Mouse (Mus musculus): ENCODE data around the gene Grm8.
A peak's percentile ranks its signal among the peaks of the same experiment; 100 is the strongest.

Gene Grm8

DNA sequence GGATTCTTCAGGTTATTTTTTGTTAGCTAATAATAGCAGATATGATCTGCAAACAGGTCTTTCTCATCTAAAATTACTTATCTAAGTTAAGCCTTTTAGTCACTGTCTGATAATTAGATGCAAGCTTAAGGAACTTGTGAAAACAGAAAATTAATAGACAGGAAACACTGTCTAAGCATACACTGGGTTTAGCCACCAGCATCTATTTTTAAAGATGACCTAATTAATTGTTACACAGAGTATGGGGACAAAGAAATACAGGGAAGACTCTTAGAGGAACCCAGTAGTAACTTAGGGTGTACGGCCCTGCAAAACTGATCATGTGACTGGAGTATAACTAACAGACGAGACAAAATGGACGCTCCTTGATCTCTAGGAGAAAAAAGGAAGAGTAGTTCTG is 92.6 kb downstream of the Grm8 start:
- DNase-seq (ENCODE audit: low read depth, low spot score): no peak

DNA sequence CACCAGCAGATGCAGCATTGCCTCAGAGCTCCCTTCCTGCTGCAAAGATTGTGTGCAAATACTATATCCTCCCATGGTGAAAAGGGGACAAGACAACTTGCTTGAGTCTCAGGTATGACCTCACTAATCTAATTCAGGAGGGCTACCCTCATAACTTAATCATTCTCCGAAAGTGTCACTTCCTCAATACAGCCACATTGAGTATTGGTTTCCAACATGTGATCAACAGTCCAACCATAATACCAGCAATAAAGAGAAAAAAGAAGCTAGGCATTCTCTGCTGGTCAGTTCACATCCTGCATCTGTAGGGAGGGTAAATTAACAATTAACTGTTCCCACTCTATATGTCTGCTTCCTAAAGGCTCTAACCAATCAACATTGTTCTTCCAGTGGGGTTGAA is 94.2 kb downstream of the Grm8 start:
- DNase-seq (ENCODE audit: low read depth, low spot score): no peak

DNA sequence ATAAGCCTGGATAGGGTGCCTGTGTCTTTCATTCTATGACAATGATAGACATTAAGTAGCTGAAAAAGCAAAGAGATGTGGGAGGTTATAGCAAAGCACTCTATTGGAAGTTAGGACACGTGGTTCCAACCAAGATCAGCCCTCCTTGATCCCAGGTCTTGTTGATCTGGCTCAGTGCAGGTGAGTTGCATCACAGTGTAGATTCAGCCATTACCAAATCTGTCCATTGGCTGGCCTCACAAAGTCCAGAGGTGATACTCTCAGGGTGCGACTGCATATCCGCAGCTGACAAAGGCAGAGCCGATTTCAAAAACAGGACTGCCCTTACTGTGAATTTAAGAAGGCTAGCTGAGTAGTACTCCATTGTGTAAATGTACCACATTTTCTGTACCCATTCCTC is 103.0 kb downstream of the Grm8 start:
- DNase-seq (ENCODE audit: low read depth, low spot score): no peak

DNA sequence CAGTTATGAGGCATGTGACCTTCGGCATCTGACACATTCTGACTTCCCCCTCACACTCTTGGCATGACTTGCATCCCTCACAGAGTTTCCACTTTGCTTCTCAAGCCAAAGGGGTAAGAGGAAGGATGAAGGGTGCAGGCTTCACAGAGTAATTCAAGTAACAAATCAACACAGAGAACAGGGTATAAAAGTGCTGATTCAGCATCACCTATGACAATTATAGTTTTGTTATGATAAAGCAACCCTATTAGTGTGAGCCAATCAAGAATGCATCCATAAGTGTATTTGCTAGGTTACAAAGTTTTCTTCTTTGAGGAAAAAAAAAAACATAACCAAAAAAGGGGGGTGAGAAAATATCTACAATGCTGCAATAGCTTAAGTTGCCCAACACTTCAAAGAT is 117.3 kb downstream of the Grm8 start:
- no peak for DNase-seq (ENCODE audit: low read depth, low spot score)

DNA sequence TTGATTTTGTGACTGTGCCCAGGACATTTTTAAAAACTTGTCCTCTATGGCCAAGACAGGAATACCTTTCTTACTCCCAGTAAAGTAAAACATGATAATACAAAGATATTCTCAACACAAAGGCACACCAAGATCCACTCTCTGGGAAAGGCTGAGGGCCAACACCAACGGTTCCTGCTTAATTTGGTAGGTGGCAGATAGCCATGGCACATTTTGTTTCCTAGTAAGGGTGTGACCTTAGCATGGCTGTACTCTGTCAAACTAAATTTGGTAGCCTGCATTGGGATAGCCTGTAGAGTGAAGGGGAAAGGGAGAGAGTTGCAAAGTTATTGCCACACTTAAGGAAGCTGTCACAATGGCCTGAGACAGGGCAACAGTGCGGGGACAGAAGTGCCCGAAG is 128.0 kb downstream of the Grm8 start:
- DNase-seq (ENCODE audit: low read depth, low spot score): no peak

DNA sequence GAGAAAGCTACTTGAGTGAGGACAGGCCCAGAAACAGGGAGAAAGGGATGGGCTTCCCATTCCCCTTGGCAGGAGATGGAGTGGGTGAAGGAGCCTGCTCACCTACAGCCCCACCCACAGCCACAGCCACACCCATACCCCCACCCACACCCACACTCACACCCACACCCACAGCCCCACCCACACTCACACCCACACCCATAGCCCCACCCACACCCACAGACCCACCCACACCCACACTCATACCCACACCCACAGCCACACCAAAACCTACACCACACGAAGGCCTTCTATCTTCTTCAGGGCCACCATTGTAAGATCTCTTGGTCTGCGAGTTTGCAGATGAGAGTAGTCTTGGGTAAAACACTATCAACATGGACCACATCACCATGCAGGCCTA is 137.7 kb downstream of the Grm8 start:
- no peak for DNase-seq (ENCODE audit: low read depth, low spot score)

DNA sequence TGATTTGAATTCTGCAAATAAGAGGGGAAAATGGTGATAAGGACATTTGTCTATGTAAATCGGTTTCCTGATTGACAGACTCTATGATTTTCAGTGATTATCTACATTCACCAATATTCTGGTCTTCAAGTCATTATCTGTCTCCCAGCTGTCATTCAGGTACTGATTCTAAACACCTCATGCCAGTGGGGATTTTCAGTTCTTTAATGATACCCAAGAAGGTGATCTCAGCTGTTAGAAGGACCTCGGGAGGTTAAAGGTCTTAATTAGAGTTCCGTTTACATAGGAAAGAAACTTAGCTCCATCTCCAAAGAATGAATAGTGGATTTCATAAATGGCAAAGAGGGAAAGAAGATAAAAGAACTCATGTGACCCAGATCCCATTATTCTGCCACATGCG is 143.7 kb downstream of the Grm8 start:
- no peak for DNase-seq (ENCODE audit: low read depth, low spot score)

DNA sequence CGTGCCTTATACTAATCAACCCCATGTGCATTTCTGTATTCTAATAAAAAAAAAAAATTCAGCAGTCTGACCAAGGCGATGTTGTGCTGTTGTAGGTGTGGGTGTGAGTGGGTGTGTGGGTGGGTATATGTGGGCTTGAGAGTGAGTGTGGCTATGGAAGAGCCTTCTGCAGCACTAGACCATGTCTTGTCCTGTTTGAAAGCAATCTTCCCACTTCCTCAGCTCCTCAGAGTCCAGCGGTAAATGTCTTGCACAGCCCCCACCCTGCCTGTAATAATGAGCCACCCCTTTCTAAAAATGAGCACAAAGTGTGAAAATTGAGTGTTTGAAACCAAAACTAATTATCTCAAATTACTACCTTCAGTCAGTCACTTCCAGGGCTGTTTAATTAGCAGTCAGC is 152.4 kb downstream of the Grm8 start:
- no peak for DNase-seq (ENCODE audit: low read depth, low spot score)

DNA sequence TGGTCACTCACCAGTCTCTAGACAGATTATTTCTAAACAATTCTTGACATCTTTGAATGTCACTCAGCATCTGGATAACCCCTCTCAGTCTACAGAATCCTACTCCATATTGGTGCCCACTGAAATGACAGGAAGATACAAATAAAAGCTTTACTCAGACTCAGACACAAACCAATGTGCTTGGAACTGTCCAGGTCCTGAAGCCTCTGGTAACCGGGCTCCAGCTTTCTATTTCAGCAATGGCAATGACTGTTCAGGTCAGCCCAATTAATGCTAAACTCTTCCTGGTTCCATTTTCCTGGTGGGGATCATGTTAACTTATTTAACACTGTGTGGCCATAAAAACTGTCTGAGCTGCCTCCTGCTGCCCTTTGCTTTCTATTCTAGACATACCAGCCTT is 153.0 kb downstream of the Grm8 start:
- DNase-seq (ENCODE audit: low read depth, low spot score): no peak

DNA sequence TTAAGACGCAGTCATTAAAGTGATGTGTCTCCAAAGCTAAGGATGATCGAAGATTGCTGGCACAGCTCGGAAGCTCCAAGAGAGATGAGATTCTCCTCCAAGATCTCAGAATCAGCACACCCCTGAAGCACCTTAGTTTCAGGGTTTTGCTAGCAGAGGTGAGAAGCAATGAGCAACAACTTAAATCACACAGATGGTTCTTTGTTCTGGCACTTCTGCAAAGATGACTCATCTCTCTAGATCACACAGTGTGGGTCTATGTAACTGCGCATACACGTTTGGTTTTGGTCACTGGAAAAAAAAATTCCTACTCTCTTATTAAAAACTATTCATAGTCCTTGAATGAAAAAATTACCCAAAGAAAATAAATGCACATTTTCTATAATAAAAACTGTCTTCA is 157.6 kb downstream of the Grm8 start:
- peak; percentile 81 for DNase-seq (ENCODE audit: low read depth, low spot score)

DNA sequence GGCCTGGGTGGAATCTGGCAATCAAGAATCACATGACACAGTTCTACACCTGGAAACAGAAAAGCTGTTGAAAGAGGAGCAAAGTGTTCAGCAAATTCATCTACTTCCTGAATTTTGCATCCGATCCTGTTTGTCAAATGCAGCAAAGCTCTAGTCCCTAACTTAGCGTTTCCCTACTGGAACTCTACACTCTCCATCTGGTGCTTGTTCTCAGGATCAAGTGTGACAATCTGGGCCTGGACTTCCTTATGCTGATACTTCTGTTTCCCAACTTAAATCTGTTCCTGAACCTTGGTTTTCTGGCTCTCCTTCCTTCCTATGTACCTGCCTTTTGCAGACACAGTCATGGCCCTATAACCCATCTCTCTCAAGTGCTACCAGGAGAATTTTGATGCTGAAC is 166.1 kb downstream of the Grm8 start:
- peak; percentile 59 for DNase-seq (ENCODE audit: low read depth, low spot score)

DNA sequence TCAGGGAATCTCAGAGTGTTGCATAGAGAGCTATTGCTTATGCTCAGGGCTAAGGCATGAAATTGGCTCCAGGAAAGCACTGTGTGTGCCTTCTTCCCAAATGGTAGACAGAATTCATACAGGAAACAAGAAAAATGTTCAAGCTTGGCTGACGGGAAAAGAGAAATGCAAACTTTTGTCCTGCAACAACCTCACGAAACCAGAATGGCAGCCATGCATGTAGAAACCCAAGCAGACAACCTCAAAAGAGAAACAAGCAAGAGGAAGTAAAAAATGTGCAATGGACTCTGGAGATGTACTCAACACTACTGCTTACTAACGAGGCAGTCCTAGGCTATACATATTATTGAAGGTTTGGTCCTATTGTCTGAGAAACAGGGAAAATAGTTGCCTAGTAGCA is 167.9 kb downstream of the Grm8 start:
- DNase-seq (ENCODE audit: low read depth, low spot score): no peak

DNA sequence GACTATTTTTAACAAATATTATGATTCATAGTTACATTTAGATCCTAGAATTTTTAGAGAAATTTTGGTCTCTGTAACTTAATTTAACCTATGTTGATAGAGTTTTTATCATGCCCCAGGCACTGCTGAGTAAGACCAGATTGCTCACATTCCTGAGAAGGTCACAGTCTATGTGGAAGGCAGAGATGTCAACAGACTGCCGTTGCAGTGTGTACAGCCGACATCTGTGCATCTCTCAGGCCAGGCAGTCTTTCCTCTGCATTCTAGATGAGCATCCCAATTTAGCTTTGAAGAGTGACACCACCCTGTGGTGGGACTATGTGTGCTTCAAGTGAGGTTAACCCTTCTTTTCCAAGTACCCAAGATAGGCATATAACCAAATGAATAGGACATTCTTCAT is 169.7 kb downstream of the Grm8 start:
- peak; percentile 71 for DNase-seq (ENCODE audit: low read depth, low spot score)

DNA sequence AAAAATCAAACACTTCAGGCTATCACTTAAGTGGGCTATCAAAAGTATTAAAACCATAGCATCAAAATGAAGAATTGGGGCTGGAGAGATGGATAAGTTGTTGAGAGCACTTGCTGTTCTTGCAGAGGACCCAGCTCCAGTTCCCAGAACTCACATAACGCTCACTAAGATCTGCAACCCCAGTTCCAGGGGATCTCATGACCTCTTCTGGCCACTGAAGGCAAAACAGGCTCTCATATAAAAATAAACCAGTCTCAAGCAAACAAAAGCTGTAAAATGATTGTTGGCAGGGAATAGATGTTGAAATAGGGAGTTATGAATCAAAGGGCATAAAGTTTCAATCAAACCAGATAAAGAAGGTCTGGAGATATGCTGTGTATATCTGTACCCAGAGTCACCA is 171.1 kb downstream of the Grm8 start:
- DNase-seq (ENCODE audit: low read depth, low spot score): no peak

DNA sequence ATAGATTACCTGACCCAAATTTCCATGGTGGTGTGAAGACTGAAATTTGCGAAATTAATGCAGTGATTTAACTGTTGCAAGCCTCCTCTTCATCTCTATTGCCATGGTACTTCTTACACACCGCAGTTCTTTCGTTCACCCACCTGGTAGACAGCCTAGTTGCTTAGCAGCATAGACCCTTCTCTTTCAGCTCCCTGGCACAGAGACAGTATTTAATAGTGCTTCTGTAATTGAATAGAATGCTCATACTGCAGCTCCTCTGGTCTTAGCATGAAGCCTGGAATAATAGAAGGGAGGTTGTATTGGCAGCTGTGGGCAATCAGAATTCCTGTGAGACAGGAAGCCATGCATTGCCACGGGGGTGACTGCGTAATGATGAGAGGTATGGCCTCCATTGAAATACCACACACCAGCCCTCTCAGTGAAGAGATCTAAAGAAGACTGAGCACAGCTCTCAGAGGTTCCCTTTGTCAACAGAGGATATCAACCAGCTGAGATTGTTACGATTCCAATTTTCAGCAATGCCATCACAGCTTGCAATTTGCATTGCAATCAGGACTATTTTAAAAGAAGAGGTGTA is 178.6 kb downstream of the Grm8 start:
- no peak for DNase-seq (ENCODE audit: low read depth, low spot score)

DNA sequence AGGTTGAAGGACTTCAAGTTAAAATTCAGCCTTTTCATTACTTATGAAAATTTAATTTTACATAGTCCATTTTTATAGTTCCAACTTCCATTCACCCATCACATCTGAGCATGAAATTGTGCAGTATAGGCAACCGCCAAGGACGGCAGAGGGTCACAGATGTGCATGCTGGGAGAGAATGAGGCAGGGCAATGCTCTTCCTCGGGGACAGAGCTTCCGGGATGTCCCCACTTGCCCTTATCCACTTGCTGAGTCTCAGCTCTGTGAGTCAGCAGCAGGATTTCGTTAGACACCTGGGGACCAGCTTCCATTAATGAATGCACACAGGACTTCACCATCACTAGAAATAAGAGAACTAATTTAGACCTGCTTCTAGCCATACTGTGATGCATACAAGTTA is 183.5 kb downstream of the Grm8 start:
- DNase-seq (ENCODE audit: low read depth, low spot score): no peak

DNA sequence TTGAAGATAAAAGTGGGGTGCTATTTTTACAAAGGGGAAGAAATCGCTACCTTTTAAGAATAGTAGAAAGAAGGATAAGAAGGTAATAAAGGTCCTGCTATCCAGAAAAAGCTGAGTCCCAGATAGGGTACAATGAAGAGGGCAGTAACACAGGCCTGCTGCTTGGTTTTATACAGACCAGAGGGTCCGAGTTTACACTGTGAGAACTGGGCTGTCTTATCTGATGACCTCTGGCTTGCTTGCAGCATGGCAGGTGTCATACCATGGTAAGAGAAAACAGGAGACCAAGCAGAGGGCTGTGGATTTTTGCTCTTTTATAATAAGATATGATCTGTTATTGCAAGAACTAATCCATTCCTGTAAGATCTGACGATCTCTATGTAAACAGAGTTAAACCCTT is 206.9 kb downstream of the Grm8 start:
- no peak for DNase-seq (ENCODE audit: low read depth, low spot score)

DNA sequence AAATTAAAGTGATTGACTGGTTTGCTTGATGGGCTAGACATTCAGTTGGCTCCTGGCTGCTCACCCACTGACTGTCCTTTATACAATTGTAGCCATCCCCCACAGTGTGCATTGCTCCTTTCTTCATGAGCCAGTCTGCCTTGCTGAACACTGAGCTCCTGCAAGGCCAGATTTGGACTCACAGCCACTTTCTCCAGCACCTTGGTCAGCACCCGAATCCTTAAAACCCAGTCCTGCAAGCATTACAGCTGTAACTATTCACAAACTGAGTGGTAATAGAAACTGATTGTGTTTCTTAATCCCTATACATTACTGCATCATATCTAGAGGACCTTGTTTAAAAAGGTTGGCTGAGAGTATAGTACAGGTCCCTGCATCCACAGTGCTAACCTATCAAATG is 221.7 kb downstream of the Grm8 start:
- no peak for DNase-seq (ENCODE audit: low read depth, low spot score)

DNA sequence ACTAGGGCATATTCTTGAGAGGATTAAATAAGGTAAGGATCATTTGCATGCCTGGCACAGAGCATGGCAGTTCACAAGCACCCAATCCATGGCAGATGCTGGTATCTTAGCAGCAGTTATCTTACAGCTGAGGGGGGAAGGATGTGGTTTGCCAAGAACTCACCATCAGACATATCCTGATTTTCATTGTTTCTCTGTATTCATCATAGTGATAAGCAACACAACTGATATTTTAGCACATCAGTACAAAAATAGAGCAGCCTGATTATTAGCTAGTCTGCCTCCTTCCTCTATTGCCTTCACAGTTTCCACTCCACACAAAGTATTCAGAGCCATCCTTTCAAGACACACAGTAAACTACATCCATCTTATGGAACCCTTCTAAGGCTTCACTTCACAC is 230.6 kb downstream of the Grm8 start:
- peak; percentile 20 for DNase-seq (ENCODE audit: low read depth, low spot score)

DNA sequence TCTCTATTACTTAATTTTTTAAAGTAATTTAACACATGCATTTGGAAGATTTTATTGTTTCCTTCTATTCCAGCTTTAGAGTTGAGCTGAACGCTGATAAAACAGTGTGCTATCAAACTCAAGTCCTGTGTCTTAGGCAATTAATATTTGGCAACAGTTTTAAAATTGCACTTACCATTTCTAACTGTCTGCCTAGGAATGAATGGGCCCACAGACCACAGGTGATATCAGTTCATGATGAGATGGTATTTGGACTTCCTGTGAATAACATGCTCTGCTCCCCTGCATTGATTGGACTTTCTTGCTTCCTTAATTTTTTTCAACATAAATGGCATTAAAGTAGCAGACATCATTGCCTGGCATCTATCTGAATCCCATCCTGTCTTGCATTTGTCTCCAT is 232.8 kb downstream of the Grm8 start:
- no peak for DNase-seq (ENCODE audit: low read depth, low spot score)

DNA sequence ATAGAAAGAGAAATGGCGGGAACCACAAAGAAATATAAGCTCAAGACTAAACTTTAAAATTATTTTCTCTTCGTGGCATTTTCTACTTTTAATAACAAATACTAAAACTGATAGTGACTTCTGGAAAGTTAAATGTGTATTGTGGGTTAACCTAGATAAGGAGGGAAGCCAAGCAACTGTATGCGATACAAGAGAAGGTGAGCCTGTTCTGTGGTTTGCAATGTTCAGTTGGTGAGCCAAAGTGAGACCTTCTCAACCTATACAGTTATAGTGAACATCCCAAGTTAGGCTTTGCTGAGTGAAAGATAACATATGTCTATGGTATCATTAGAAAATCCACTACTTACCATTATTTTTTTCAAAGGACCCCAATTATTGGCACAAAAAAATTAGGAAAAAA is 233.6 kb downstream of the Grm8 start:
- no peak for DNase-seq (ENCODE audit: low read depth, low spot score)

DNA sequence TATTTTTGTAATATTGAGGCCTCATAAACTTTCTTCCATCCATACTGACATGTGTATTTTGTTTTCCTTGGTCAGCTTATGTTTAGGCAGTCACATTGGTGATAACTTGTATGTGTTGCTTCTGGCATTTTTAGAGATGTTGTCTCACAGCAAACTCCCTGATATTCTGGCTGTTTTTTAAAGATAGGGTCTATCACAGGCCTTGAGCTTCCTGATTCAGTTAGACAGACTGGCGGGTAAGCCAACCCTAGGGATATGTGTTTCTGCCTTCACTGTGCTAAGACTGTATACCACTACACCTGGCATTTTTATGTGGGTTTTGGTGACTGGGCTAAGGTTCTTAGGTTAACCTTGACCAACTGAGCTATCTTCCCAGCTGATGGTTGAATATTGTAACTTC is 239.8 kb downstream of the Grm8 start:
- no peak for DNase-seq (ENCODE audit: low read depth, low spot score)

DNA sequence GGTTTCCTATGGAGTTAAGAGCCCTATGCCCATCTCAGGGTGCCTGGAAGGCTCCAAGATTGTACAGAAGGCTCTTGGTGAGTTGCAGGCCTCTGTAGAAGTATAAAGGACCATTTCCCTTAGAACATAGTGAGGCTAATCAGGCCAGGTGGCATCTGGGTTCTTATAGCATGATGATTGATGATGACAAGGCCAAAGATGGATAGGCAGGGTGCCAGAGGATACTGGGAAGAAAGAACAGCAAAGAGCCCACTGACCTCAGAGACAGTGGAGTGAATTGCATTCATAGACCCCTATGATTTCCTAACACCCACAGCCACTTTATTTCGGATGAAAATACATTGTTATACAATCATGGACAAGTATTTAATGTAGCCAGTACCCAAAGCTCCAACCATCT is 242.1 kb downstream of the Grm8 start:
- DNase-seq (ENCODE audit: low read depth, low spot score): no peak

DNA sequence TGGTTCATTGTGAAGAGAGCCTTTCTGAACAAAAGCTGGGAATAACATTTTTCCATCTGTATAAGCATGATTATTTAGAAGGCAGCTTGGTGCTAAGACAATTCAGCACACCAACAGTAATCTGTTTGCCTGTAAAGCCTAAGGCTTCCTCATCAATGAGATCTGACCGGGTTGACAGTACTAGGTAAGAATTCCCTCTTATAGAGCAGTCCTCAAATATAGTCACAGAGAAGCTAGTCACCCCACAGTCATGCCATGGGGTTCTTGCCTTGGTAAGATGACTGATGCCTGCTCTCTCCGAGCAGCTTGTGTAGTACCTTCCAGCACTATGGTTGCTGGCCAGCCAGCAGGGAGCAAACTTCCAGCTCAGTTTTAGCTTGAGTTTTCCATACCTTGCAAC is 246.6 kb downstream of the Grm8 start:
- no peak for DNase-seq (ENCODE audit: low read depth, low spot score)

DNA sequence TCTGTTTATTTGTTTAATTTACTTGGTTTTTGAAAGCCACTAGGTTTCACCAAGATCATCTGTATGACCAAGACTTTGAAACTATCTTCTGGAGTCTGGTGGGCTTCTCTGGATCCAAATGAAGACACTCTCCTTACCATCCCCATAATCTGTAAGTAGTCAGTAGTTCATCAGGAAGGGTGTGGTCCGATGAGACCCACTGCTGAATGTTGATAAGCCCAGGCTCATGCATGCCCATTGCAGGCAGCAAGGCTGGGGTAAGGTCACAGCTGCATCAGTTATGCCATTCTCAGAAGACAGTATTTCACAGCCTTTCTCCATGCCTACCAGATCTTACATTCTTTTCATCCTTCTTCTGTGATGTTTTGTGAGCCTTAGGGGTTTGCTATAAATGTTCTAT is 247.1 kb downstream of the Grm8 start:
- DNase-seq (ENCODE audit: low read depth, low spot score): no peak

Measured in brain, adult 2 months (tissue).